Mouse (Mus musculus) G1E (cell line): ENCODE results near the gene Spata18.

Experiments used
- CTCF ChIP-seq: IDR thresholded peaks from 2 replicates; pipeline ENCODE4 v1.5.1; 2012; ENCODE audit warnings: low read depth, low read length, inconsistent platforms, mixed read lengths
- GATA2 ChIP-seq: IDR thresholded peaks from 2 replicates; pipeline ENCODE4 v1.6.1; 2012; ENCODE audit warnings: low read depth, low read length, inconsistent platforms, borderline replicate concordance
- TAL1 ChIP-seq: conservative IDR thresholded peaks from 2 replicates; pipeline ENCODE4 v1.6.1; 2012; ENCODE audit warnings: low read depth, low read length, inconsistent platforms, mixed read lengths

DNA sequence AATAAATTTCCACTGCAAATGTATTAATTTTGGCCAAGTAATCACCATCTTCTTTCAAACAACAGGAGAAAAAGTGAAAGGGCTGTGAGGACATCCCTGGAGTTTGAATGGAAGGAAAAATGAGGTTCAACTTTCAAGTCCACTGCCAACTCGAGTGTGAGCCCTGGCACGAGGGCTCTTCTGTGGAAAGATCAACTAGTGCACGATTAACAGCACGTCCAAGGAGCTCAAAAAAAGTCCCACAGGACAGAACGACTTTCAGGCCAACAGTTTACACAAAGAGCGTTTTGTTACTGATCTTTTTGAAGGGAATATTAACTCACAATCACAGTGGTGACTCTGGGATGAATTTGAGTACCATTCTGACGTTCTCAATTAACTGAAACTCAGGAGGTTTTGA, 61.7 kb downstream of the Spata18 start:
- TF ChIP-seq CTCF (no peak), TAL1 (no peak), GATA2 (no peak)
